Comparison of ENCODE assay signal across 8 mouse cellular contexts in the genomic region with DNA sequence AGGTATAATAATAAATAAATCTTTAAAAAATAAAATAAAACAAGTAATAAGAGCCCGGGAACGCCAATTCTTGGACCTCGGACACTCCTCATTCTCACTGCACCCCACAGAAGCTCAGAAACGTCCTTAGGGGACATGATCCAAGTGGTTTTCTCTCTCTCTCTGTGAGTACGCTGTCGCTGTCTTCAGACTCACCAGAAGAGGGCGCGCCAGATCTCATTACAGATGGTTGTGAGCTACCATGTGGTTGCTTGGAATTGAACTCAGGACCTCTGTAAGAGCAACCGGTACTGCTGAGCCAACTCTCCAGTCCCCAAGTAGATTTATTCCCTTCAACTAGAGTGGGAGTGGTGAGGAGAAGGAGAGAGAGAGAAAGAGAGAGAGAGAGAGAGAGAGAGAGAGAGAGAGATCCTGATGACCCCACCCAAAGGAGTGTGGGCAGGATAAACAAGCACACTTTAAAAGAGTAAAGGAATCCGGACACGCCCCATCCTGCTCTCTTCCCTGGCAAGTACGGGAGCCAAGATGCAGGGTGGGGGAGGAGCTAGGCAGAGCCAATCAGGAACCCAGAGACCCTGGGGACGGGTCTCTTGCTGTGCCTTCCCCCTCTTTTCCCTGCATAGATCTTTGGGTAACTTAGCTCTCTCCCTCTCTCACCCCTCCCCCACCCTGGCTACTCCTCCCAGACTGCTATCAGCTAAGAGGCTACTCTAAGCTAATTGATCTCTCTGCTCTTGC. TPM values are rescaled to one million over a fixed set of nuclear protein-coding genes. Genes with fewer than 3 reads are reported as not detected.
A peak's percentile ranks its signal among the peaks of the same experiment; 100 is the strongest.
DNase-seq lines count a peak whose midpoint lies in the region; ATAC-seq and TF ChIP-seq lines count a peak whose summit lies in the region.

No protein-coding gene starts in this region.

- 13% methylated on average over 13 of the region's 13 CpGs for WGBS in lung, embryonic 16.5 days

- H3K27me3 ChIP-seq in lung, embryonic 16.5 days (ENCODE audit: control insufficient read depth, insufficient read depth, low read depth, low read length) = peaks cover 10% of the 10 kb centered on the region

- no peaks in the 10 kb centered on the region for H3K36me3 ChIP-seq in lung, embryonic 16.5 days (ENCODE audit: control insufficient read depth, insufficient read depth, low read length)

- H3K9ac ChIP-seq in lung, embryonic 16.5 days (ENCODE audit: low read length) = no peak overlapping the region

- peaks cover 3% of the 10 kb centered on the region for H3K4me1 ChIP-seq in lung, embryonic 16.5 days (replicated peaks; ENCODE audit: control insufficient read depth, insufficient read depth, low read length)

- no peaks in the 10 kb centered on the region for H3K9me3 ChIP-seq in lung, embryonic 16.5 days (ENCODE audit: control insufficient read depth, low read length)

- peak in 1 of 2 experiments; percentile 12 for DNase-seq in left cerebral cortex, adult 2 months (ENCODE audit: extremely low spot score in 1 of 2, low spot score in 2 of 2)
- DNase-seq in left cerebral cortex, postnatal 14 days (ENCODE audit: low spot score in 2 of 2) = no peak
- DNase-seq in NIH3T3 (ENCODE audit: low read depth) (peak; percentile 55), MN1 (ENCODE audit: low spot score) (no peak)
- DNase-seq in embryo, embryonic 10.5 days (ENCODE audit: low spot score) = peak; percentile 71
- peak; percentile 35 to 51 for DNase-seq in thymus, postnatal 36 days
- no peak for DNase-seq in left cerebral cortex, postnatal 25 days (ENCODE audit: low spot score in 2 of 2)

- no peak overlapping the region for H3K4me3 ChIP-seq in left cerebral cortex, adult 2 months
- no peak overlapping the region for H3K4me3 ChIP-seq in lung, embryonic 16.5 days (ENCODE audit: low read length)

- peak; percentile 60; the same call in 1 of the 2 replicates for ATAC-seq in lung, embryonic 16.5 days (ENCODE audit: low read depth)

- no peak overlapping the region for H3K4me2 ChIP-seq in lung, embryonic 16.5 days (ENCODE audit: low read depth, low read length)

- no peak overlapping the region for H3K27ac ChIP-seq in left cerebral cortex, adult 2 months
- H3K27ac ChIP-seq in lung, embryonic 16.5 days (ENCODE audit: low read length) = no peak overlapping the region

- intact Hi-C loops in left cerebral cortex, adult 2 months (cut with DNase I) = no loop called here
- intact Hi-C loops in left cerebral cortex, postnatal 14 days (cut with DNase I) = loop anchor here (10.0 kb wide), 1 partner anchor 263 kb away; no protein-coding TSS in a partner anchor
- intact Hi-C loops in left cerebral cortex, postnatal 25 days (cut with DNase I) = loop anchor here (10.0 kb wide), 1 partner anchor 263 kb away; no protein-coding TSS in a partner anchor

- peak; percentile 56 for TF ChIP-seq CTCF in left cerebral cortex, adult 2 months (IDR thresholded peaks at IDR 0.05)

RNA-seq across cellular contexts. Expression of gene Asic1, which starts 8.1 kb away (rescaled TPM):
- 10 to 100 TPM; 66.7 to 81.0 TPM for total RNA-seq in left cerebral cortex, adult 2 months (2021)
- 10 to 100 TPM; 83.1 to 91.8 TPM for total RNA-seq in left cerebral cortex, postnatal 14 days (2021)
- 1.6 and 1.7 TPM in 2 replicates for polyA plus RNA-seq in lung, embryonic 16.5 days (2015; fragmentation: Nextera tagmentation; extraction: Ambion mirVana)
- 10 to 100 TPM; 73.8 to 78.5 TPM for total RNA-seq in left cerebral cortex, postnatal 25 days (2021)

RNA-seq across cellular contexts. Expression of gene Smarcd1, which starts 23.7 kb away (rescaled TPM):
- total RNA-seq in left cerebral cortex, adult 2 months (2021) = 100 to 1,000 TPM; 157 to 163 TPM
- 100 to 1,000 TPM; 142 to 143 TPM for total RNA-seq in left cerebral cortex, postnatal 14 days (2021)
- 31.1 and 34.5 TPM in 2 replicates for polyA plus RNA-seq in lung, embryonic 16.5 days (2015; fragmentation: Nextera tagmentation; extraction: Ambion mirVana)
- total RNA-seq in left cerebral cortex, postnatal 25 days (2021) = 100 to 1,000 TPM; 159 to 164 TPM

RNA-seq across cellular contexts. Expression of gene Racgap1, which starts 26.8 kb away (rescaled TPM):
- total RNA-seq in left cerebral cortex, adult 2 months (2021) = 10 to 100 TPM in 1 of 2 experiments, 1 to 10 TPM in 1; 8.0 to 10.6 TPM
- total RNA-seq in left cerebral cortex, postnatal 14 days (2021) = 1 to 10 TPM; 9.2 to 10.0 TPM
- polyA plus RNA-seq in lung, embryonic 16.5 days (2015; fragmentation: Nextera tagmentation; extraction: Ambion mirVana) = 165 and 178 TPM in 2 replicates
- total RNA-seq in left cerebral cortex, postnatal 25 days (2021) = 1 to 10 TPM; 6.8 to 9.2 TPM

RNA-seq across cellular contexts. Expression of gene Gm17349, which starts 27.1 kb away (rescaled TPM):
- total RNA-seq in left cerebral cortex, adult 2 months (2021) = 10 to 100 TPM in 1 of 2 experiments, 1 to 10 TPM in 1; 5.3 to 11.7 TPM
- total RNA-seq in left cerebral cortex, postnatal 14 days (2021) = 1 to 10 TPM; 5.6 to 8.1 TPM
- polyA plus RNA-seq in lung, embryonic 16.5 days (2015; fragmentation: Nextera tagmentation; extraction: Ambion mirVana) = not detected in 2 replicates
- total RNA-seq in left cerebral cortex, postnatal 25 days (2021) = 1 to 10 TPM; 7.1 to 7.6 TPM

RNA-seq across cellular contexts. Expression of gene Gpd1, which starts 39.1 kb away (rescaled TPM):
- 100 to 1,000 TPM in 1 of 2 experiments, 10 to 100 TPM in 1; 90.7 to 100 TPM for total RNA-seq in left cerebral cortex, adult 2 months (2021)
- total RNA-seq in left cerebral cortex, postnatal 14 days (2021) = 10 to 100 TPM; 34.1 to 35.5 TPM
- polyA plus RNA-seq in lung, embryonic 16.5 days (2015; fragmentation: Nextera tagmentation; extraction: Ambion mirVana) = 3.3 and 3.7 TPM in 2 replicates
- total RNA-seq in left cerebral cortex, postnatal 25 days (2021) = 10 to 100 TPM; 86.4 to 88.3 TPM

Comparison
In these comparisons a context has a peak if more than half of its experiments do, and no peak if none do; other contexts are left out.
1. DNase-seq: peak in NIH3T3 (single experiment), embryo, embryonic 10.5 days (single experiment) and thymus, postnatal 36 days (2 of 2); none in left cerebral cortex, postnatal 14 days (0 of 2), left cerebral cortex, postnatal 25 days (0 of 2) and MN1 (single experiment).